Mouse (Mus musculus) right cerebral cortex, adult 18-20 months (tissue): ENCODE measurements at regions not wholly inside any gene's neighbourhood (a gene's known extent, or its start where the extent isn't known, plus 50 kb on each side); places are given as distances from the start of the nearest gene placed in this dataset.
"Not testable (repeated sequence)": the region's sequence is repeated elsewhere in the genome, so short reads cannot be mapped to it uniquely, and the experiment has no call there.

ENCODE experiments used
- DNase-seq: peaks from one replicate; pipeline ENCODE4 v3.0.0; 2022; ENCODE audit warnings: mixed read lengths

GRCm38 (mm10) chr13:74563483-74564330, 69.9 kb upstream of the Zfp825 start:
- peak; percentile 87 for DNase-seq

DNA sequence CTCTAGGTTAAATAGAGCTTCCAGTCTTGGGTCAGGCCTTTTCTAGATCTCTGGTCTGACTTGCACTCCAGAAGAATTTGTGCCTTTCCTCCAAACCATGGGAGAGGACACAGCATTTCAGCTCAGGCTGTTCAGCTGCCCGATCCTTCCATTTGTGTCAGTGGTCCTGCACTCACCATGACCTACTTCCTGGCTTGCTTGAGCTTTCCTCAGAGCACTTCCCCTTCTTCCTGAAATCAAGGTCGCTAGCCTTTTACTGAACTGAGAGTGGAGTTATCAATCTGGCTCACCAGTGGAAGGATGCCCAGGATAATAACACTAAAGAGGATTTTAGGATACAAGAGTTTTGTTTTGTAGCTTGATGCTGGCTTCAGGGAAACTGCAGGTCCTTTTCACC, 70.5 kb upstream of the Zfp825 start:
- DNase-seq = not testable (repeated sequence)

- not testable (repeated sequence) for DNase-seq
Observed at GRCm38 (mm10) chr13:74569967-74570366, 69.4 kb upstream of the Erap1 start.
